Mouse (Mus musculus) thymus, postnatal 14 days (tissue): ENCODE measurements around the gene Stk39.
A peak's percentile ranks its signal among the peaks of the same experiment; 100 is the strongest.
"Not testable (repeated sequence)": the region's sequence is repeated elsewhere in the genome, so short reads cannot be mapped to it uniquely, and the experiment has no call there.

Experiments
- DNase-seq: peaks from one replicate; pipeline ENCODE4 v3.0.0; 2021

Gene Stk39

GRCm38 (mm10) chr2:68270836-68271235 lies 201.2 kb downstream of the Stk39 start:
- DNase-seq, result no peak

GRCm38 (mm10) chr2:68269646-68270045 lies 202.4 kb downstream of the Stk39 start:
- no peak for DNase-seq

GRCm38 (mm10) chr2:68264826-68265225 lies 207.2 kb downstream of the Stk39 start:
- no peak for DNase-seq

- DNase-seq, result no peak
Observed at GRCm38 (mm10) chr2:68260911-68261310, 211.2 kb downstream of the Stk39 start.

GRCm38 (mm10) chr2:68257571-68257970 lies 214.5 kb downstream of the Stk39 start:
- no peak for DNase-seq

- no peak for DNase-seq
Observed at GRCm38 (mm10) chr2:68256472-68256871, 215.6 kb downstream of the Stk39 start.

- no peak for DNase-seq
Observed at GRCm38 (mm10) chr2:68254756-68255155, 217.3 kb downstream of the Stk39 start.

- no peak for DNase-seq
Observed at GRCm38 (mm10) chr2:68253222-68253621, 218.8 kb downstream of the Stk39 start.

- DNase-seq, result no peak
Observed at GRCm38 (mm10) chr2:68252048-68252758, 219.9 kb downstream of the Stk39 start.

- DNase-seq, result no peak
Observed at GRCm38 (mm10) chr2:68250897-68251296, 221.2 kb downstream of the Stk39 start.

GRCm38 (mm10) chr2:68249855-68250424 lies 222.1 kb downstream of the Stk39 start:
- no peak for DNase-seq

GRCm38 (mm10) chr2:68246284-68246683 lies 225.8 kb downstream of the Stk39 start:
- DNase-seq, result no peak

GRCm38 (mm10) chr2:68244556-68244955 lies 227.5 kb downstream of the Stk39 start:
- no peak for DNase-seq

GRCm38 (mm10) chr2:68243879-68244553 lies 228.1 kb downstream of the Stk39 start:
- DNase-seq, result no peak

GRCm38 (mm10) chr2:68243273-68243672 lies 228.8 kb downstream of the Stk39 start:
- DNase-seq, result peak; percentile 19

GRCm38 (mm10) chr2:68242069-68242468 lies 230.0 kb downstream of the Stk39 start:
- DNase-seq, result no peak

GRCm38 (mm10) chr2:68241640-68242039 lies 230.4 kb downstream of the Stk39 start:
- no peak for DNase-seq

- not testable (repeated sequence) for DNase-seq
Observed at GRCm38 (mm10) chr2:68239415-68239814, 232.7 kb downstream of the Stk39 start.

GRCm38 (mm10) chr2:68232929-68233328 lies 239.1 kb downstream of the Stk39 start:
- no peak for DNase-seq

- DNase-seq, result no peak
Observed at GRCm38 (mm10) chr2:68229872-68230271, 242.2 kb downstream of the Stk39 start.

GRCm38 (mm10) chr2:68229081-68229480 lies 243.0 kb downstream of the Stk39 start:
- DNase-seq, result no peak

- DNase-seq, result no peak
Observed at GRCm38 (mm10) chr2:68222227-68222873, 249.7 kb downstream of the Stk39 start.

GRCm38 (mm10) chr2:68221226-68221625 lies 250.8 kb downstream of the Stk39 start:
- DNase-seq, result no peak

GRCm38 (mm10) chr2:68219823-68220222 lies 252.2 kb downstream of the Stk39 start:
- no peak for DNase-seq
